Mouse (Mus musculus) lung, postnatal 4 days (tissue): ENCODE results near the gene Taf15.

Experiments used
- DNase-seq, 2 experiments: peaks; one replicate each; pipeline ENCODE4 v3.0.0; 2021

Gene Taf15

GRCm38 (mm10) chr11:83457912-83458601 lies 14.8 kb upstream of the Taf15 start:
- no peak for DNase-seq

DNA sequence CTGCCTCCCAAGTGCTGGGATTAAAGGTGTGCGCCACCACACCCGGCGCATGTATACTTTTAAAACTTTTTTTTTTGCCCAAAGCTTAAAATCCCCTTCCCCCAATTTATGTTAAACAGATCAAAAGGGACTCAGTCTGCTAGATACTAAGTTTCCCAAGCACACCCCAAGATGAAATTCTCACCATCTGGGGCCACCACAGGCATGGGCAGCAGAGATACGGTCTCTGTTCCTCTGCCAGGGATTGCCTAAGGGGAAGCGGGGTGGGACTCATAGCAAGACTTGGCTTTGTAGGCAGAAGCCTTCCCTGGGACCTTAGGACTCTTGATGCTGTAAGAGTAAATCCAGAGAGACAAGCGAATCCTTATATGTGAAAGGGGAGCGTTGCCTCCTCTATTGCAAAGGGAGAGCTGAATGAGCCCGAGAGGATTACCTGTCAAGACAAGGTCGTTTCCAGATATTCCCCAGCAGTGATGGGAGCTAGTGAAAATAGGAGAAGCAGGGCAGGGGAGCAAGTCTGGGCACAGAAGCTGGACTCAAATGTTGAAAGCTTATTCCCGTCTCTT lies 11.3 kb upstream of the Taf15 start:
- no peak for DNase-seq

- peak; percentile 74 to 78 for DNase-seq
These were observed 10.1 kb upstream of the Taf15 start, which contains the start of gene Mmp28 for GRCm38 (mm10) chr11:83462711-83463244. TSS of gene Mmp28 (minus strand) at chr11:83463071.

GRCm38 (mm10) chr11:83465976-83466375 lies 6.9 kb upstream of the Taf15 start:
- peak; percentile 47 to 79 for DNase-seq

GRCm38 (mm10) chr11:83467120-83467652 lies 5.7 kb upstream of the Taf15 start:
- peak; percentile 76 to 90 for DNase-seq

DNA sequence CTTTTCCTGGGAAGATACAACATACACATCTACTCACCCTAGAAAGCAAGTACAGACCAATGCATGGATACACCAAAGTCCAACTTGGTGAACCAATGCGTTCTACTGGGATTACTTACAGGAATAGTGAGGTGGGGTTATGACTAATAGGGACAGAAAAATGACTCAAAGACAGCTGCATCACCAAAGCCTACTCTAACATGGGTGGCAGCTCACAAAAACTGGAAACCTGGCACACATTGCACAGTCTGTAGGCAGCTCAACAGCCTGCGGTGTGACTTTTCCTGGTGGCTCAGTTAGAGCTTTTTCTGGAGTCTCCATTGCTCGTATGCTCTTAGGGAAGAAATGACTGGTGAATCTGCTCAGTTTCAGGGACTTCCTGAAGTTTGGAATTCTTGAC lies 4.1 kb upstream of the Taf15 start:
- DNase-seq: peak in 1 of 2 experiments; percentile 2

DNA sequence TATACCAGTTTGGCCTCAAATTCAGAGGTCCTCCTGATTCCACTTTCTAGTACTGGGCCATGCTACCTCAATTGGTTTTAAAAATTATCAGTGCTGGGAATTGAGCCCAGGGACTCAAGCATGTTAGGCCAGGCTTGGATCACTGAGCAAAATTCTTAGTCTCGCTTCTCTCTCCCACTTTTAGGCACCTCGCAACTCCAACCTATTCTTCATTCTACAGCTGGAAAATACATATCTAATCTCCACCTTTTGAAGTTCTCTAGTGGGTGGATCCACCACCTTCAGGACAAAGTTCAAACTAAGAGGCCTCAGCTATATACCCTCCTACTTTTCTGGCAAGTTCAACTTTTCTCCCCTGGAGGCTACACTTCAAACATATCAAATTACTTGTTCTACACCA lies 1.1 kb upstream of the Taf15 start:
- no peak for DNase-seq

DNA sequence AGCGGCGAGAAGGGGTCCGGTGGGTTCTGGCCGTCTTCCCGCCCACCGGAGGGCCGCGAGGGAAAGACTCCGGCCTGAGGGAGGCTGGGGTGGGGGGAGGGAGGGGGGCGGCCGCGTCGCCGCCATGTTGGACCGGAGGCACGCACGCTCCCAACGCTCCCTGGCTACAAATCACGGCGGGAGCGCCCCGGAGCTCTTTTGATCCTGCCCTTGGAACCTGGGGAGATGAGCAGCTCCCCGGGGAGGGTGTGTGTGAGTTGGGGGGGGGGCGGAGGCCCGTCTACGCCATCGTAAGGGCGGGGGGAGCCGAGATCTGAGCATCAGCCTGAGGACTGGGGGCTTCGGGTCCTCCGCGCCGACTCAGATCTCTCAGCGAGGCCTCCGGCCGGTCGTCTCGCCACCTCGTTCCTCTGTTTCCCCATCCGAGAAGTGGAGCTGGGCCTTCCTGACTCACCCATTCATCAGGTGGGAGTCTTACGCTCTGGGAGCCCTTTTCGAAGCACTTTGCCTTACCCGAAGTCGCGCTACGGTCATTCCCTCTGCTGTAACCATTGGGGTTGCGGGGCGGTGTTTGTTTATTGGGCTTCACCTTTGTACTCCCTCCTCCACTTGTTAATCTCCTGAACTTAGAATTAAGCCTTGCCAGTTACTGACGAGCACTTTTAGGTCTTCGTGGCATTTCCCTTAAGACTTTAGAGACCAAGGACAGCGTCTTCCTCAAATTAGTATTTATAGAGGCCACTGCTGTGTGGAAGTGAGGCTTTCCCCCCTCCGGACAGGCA lies 540 bp downstream of the Taf15 start:
- DNase-seq: no peak

DNA sequence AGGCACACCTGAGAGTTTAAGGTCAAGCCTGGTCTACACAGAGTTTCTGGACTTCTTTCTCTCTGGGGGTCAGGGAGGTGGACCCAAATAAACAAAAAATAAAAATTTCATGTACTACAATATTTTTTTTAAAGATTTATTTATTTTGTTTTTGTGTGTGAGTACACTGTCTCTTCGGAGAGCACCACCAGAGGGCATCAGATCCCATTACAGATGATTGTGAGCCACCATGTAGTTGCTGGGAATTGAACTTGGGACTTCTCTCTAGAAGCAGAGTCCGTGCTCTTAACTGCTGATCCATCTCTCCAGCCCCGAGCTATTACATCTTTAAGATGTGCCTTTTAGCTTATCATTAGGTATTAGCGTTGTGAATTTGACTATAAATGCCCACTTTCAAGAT lies 18.6 kb downstream of the Taf15 start:
- no peak for DNase-seq

DNA sequence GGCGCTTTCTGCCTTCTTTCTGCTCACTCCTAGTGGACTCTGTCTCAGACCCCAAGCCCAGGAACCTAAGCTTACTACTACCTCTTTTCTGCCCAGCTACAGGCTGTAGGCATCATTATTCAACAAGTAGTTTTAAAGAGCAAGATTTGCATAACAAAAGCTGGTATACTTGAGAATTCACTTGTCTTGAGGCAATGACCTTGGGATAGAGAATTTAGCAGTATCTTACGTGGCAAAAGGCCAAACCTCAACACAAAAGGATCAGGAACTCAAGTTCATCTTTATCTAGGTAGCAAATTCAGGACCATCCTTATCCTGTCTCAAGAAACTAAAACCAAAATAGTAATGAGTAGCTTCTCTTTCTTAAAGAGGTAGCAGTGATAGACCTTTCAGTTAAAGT lies 22.7 kb downstream of the Taf15 start:
- no peak for DNase-seq

- no peak for DNase-seq
These were observed 31.4 kb downstream of the Taf15 start for GRCm38 (mm10) chr11:83504308-83504707.

DNA sequence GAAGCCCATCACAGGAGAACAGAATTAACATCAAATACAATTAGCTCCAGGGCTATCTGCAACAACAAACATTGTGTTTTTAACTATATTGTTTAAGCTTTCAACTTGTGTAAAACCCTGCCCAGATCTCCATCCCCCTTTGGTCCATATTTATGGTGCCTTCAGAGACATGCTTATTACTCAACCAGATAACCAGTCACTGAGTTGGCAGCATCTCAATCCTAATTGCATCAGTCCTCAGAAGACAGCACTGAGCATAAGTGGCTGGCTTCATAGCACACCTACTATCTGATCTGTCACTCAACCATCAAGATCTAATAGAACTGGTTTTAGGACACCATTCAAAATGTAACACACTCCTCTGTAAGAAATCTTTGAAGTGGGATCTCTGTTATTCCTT lies 36.6 kb downstream of the Taf15 start:
- DNase-seq: no peak

DNA sequence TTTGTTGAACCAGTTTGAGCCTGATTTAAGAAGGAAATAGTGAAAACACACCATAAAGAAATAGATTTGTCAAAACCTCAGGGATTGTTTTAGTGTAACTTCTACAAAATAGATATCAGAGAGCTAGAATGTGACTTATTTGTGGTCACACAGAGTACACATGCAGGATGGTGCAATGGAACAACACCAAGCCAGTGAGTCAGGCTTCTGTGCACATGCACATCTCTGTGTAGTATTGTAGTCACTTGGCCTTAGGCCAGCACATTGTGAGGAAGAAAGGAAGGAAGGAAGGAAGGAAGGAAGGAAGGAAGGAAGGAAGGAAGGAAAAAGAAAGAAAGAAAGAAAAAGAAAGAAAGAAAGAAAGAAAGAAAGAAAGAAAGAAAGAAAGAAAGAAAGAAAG lies 44.3 kb downstream of the Taf15 start:
- no peak for DNase-seq

GRCm38 (mm10) chr11:83518371-83518770 lies 45.5 kb downstream of the Taf15 start:
- DNase-seq: no peak

DNA sequence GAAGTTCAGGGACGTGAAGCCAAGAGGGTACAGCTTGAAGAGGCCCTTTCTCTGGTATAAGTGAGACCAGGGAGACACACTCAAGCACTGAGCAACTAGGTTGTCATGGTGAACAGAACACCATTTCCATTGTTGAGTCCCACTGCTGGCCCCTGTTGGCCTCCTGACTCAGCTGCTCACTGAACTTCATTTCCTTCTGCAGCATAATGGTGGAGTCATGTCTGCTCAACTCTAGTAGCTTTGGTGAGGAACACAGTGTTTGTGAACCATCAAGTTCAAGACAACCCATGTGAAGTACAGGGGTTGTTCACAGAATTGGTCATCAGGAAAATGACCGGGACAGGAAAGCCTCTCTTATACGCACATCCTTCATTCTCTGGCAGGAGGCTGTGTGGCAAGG lies 49.2 kb downstream of the Taf15 start, which contains the start of gene Heatr9:
Heatr9 (minus strand) TSS at position 101 of the 400 bp plus-strand sequence.
- DNase-seq: no peak

DNA sequence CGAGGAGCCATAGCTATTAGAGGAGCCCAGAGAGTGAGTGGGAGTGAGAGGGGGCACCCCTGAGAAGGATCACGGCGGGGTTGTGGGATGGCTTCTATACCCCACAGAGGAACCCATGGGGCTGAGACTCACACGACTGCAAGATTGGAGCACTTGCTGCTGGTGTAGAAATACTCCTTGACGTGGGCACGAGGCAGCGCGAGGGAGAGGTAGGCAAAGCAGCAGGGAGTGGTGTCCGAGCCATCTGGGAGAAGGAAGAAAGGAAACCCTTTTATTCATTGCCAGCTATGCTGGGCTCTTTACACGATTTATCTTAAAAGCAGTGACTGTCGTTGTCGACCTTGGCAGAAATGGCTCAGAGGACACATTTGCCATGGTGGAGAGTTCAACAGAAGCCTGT lies 56.1 kb downstream of the Taf15 start:
- no peak for DNase-seq

- DNase-seq: no peak
These were observed 57.5 kb downstream of the Taf15 start, which contains the start of gene Ccl5 for GRCm38 (mm10) chr11:83530360-83530759. TSS of gene Ccl5 (minus strand) at chr11:83530518.

DNA sequence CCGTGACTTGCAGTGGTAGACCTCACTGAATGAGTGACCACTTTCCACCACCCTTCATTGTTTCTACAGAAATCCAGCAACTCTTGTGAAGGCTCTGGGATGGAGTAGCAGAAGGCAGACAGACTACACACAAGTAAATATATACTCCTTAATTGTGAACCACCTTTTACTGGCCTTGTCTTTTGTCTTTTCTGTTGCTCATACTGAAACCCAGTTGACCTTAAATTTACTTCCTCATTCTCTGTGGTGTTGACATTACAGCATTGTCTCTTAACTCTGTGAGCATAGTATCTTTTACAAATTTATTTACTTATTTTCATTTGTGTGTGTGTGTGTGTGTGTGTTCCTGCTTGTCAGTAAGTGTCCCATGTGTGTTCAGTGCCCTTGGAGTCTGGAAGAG lies 60.3 kb downstream of the Taf15 start:
- DNase-seq: no peak

GRCm38 (mm10) chr11:83534143-83534542 lies 61.3 kb downstream of the Taf15 start:
- DNase-seq: no peak

GRCm38 (mm10) chr11:83534609-83535423 lies 61.9 kb downstream of the Taf15 start:
- DNase-seq: peak; percentile 68 to 80

DNA sequence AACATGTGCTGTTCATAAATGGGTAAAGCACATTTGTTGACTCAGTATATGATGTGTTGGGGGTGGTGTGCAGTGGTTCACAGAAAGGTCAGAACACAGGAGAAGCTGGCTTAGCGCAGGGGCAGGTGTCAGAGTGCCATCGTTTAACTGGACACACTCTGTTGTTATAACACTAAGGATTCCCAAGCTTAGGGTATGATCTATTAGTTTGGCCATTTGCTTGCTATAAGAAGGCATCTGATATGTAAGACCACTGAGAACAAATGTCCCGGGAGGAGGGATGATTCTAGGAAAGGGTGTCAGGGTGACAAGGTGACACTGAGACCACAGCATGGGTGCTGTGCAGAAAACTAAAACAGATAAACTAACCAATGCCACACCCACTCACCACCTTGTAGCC lies 63.9 kb downstream of the Taf15 start:
- DNase-seq: no peak

- DNase-seq: no peak
These were observed 65.9 kb downstream of the Taf15 start for GRCm38 (mm10) chr11:83538705-83539314.
